Mouse (Mus musculus): ENCODE data around the gene Grin2b. TPM values are rescaled to one million over a fixed set of nuclear protein-coding genes. Genes with fewer than 3 reads are reported as not detected.

Gene Grin2b
- polyA plus RNA-seq, 1 experiment from 2014 or later: not detected

DNA sequence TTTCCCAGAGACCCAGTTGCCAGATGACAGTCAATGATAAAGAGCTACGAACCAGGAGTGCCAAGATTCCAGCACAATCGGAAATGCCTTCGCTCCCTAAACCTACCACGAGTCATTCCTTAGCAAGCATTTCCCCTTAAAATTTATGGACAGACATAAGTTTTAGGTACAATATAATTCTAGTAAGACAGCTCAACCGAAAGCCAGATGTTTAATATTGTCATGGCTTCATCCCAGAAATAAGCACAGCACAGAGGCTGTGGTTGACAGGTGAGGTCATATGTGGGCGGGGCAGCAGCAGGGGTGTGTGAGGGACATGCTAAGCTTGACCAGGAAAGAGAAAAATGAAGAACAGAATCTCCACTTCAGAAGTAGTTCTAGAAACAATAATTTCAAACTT lies 33.3 kb downstream of the Grin2b start:
- H3K4me3 ChIP-seq (ENCODE audit: inconsistent target): no peak overlapping the region
- no peaks in the 10 kb centered on the region for H3K36me3 ChIP-seq (ENCODE audit: inconsistent target)
- WGBS (ENCODE audit: missing documents): 88% methylated on average over 6 of the region's 6 CpGs
- H3K27ac ChIP-seq: no peak overlapping the region
- H3K79me2 ChIP-seq (ENCODE audit: inconsistent target): no peaks in the 10 kb centered on the region

DNA sequence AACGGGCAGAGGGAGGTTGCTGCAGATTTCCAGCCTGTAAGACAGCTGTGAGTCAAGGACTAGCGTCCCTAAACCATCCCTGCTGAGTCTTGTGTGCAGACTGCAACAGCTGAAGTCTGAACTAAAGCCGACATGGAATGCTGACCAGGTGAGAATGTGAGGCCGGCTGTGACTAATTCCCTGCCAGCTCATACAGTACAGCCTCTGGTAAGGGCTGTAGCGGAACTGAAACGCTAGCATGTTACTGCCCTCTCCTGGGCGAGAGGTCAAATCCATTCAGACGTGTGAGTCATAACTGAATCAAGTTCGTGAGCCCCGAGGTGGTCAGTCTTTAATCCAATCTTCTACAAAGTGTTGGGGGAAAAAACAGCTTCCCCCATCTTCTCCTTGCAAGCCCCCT lies 42.9 kb downstream of the Grin2b start:
- H3K79me2 ChIP-seq (ENCODE audit: inconsistent target): no peaks in the 10 kb centered on the region
- no peaks in the 10 kb centered on the region for H3K36me3 ChIP-seq (ENCODE audit: inconsistent target)
- 29% methylated on average over 9 of the region's 10 CpGs for WGBS (ENCODE audit: missing documents)
- no peak overlapping the region for H3K27ac ChIP-seq
- H3K4me3 ChIP-seq (ENCODE audit: inconsistent target): no peak overlapping the region

DNA sequence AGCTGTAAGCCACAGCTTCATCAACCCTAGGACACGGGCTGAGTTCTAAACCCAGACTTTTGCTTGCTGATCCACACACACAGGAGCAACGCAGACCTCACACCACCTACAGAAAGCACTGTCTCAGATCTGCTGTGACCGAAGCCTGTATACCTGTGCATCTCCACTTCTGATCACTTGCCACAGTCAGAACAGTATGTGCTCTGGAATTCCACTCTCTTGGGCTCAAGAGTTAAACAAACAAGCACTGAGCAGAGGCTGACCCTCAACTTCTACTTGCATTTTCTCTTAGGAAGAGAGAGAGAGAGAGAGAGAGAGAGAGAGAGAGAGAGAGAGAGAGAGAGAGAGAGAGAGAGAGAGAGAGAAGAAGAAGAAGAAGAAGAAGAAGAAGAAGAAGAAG lies 50.7 kb downstream of the Grin2b start:
- Histone ChIP-seq H3K36me3 (ENCODE audit: inconsistent target) (no peaks in the 10 kb centered on the region), H3K4me3 (ENCODE audit: inconsistent target) (no peak overlapping the region), H3K79me2 (ENCODE audit: inconsistent target) (no peaks in the 10 kb centered on the region), H3K27ac (no peak overlapping the region)
- WGBS (ENCODE audit: missing documents): 89% methylated on average over 3 of the region's 3 CpGs

- Histone ChIP-seq H3K4me3 (ENCODE audit: inconsistent target) (no peak overlapping the region), H3K27ac (no peak overlapping the region), H3K79me2 (ENCODE audit: inconsistent target) (no peaks in the 10 kb centered on the region), H3K36me3 (ENCODE audit: inconsistent target) (no peaks in the 10 kb centered on the region)
- 89% methylated on average over 3 of the region's 3 CpGs for WGBS (ENCODE audit: missing documents)
These were observed 55.9 kb downstream of the Grin2b start for GRCm38 (mm10) chr6:136117390-136117789.

DNA sequence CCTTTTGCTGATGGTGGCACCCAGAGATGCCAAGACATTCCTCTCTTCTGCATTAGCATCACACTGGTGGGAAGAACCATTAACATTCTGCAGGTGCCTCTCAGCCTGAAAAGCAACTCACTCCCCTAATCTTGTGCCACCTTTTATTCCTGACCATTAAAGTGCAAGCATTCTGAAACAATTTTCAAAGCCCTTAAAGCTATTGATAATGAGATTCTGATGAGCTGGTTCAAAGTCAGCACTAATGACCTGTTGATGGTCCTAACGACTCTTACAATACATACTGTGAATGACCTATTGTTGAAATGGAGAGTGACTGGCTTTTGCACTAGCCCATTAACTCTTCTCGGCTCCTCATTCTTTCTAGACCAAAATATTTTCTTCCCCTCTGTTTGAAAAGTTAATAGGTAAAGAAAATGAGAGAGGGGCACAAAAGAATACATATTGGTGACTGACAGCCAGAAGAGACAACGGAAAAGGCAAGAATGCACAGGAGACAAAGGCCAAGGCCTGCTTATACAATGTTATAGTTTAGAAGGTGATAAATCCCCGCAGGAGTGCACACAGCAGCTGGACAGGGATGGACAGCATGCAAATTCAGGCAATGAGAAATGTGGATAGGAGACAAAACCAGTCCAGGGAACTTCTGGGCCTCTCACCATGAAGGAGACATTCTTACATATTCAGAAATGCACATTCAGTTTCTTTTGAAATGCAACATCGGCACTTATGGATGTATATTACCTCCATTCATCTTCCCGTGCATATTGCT lies 59.5 kb downstream of the Grin2b start:
- H3K36me3 ChIP-seq (ENCODE audit: inconsistent target): no peaks in the 10 kb centered on the region
- H3K4me3 ChIP-seq (ENCODE audit: inconsistent target): no peak overlapping the region
- WGBS (ENCODE audit: missing documents): 80% methylated on average over 6 of the region's 6 CpGs
- H3K79me2 ChIP-seq (ENCODE audit: inconsistent target): no peaks in the 10 kb centered on the region
- H3K27ac ChIP-seq: no peak overlapping the region

- Histone ChIP-seq H3K79me2 (ENCODE audit: inconsistent target) (no peaks in the 10 kb centered on the region), H3K4me3 (ENCODE audit: inconsistent target) (no peak overlapping the region), H3K36me3 (ENCODE audit: inconsistent target) (no peaks in the 10 kb centered on the region), H3K27ac (no peak overlapping the region)
- WGBS (ENCODE audit: missing documents): 94% methylated on average over 6 of the region's 6 CpGs
These were observed 64.1 kb downstream of the Grin2b start for GRCm38 (mm10) chr6:136109172-136109571.

- no peak overlapping the region for H3K27ac ChIP-seq
- H3K4me3 ChIP-seq (ENCODE audit: inconsistent target): no peak overlapping the region
- no peaks in the 10 kb centered on the region for H3K79me2 ChIP-seq (ENCODE audit: inconsistent target)
- H3K36me3 ChIP-seq (ENCODE audit: inconsistent target): no peaks in the 10 kb centered on the region
- 84% methylated on average over 3 of the region's 3 CpGs for WGBS (ENCODE audit: missing documents)
These were observed 64.8 kb downstream of the Grin2b start for GRCm38 (mm10) chr6:136108466-136108865.

DNA sequence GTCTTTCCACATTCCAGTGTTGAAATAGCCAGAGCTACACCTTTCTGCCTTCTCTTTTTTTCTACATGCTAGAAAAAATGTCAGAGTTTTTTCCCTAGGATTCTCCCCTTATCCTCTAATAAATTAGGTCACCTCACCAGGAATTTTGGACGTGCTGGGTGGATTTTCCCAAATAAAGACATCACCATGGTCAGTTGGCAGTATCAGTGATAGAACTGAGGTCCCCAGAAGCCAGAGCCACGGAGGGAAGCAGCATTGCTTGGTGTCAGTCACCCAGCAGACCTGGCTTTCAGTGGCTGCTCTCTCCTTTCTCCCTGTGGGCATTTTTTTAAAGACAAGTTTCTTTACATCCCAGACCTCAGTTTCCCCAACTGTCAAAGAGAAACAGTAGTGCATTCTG lies 68.1 kb downstream of the Grin2b start:
- WGBS (ENCODE audit: missing documents): 57% methylated on average over 2 of the region's 2 CpGs
- H3K79me2 ChIP-seq (ENCODE audit: inconsistent target): no peaks in the 10 kb centered on the region
- no peak overlapping the region for H3K4me3 ChIP-seq (ENCODE audit: inconsistent target)
- H3K27ac ChIP-seq: no peak overlapping the region
- H3K36me3 ChIP-seq (ENCODE audit: inconsistent target): no peaks in the 10 kb centered on the region

GRCm38 (mm10) chr6:136100241-136100640 lies 73.1 kb downstream of the Grin2b start:
- no peaks in the 10 kb centered on the region for H3K36me3 ChIP-seq (ENCODE audit: inconsistent target)
- no peak overlapping the region for H3K27ac ChIP-seq
- no peaks in the 10 kb centered on the region for H3K79me2 ChIP-seq (ENCODE audit: inconsistent target)
- WGBS (ENCODE audit: missing documents): 82% methylated on average over 5 of the region's 5 CpGs
- no peak overlapping the region for H3K4me3 ChIP-seq (ENCODE audit: inconsistent target)

DNA sequence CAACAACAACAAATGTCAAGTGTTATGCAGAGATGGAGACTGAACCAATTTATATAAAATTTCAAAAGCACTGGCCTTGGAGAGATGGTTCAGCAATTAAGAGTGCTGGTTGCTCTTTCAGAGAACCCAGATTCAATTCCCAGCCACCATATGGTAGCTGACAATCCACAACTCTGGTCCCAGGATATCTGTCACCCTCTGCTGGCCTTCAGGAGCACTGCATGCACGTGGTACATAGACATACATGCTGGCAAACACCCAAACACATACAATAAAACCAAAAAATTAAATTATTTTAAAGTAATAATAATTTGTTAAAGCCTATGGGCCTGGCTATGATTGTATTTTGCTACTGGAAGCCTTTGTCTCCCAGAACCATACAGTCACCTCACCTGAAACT lies 77.0 kb downstream of the Grin2b start:
- WGBS (ENCODE audit: missing documents): 14% methylated on average over 1 of the region's 1 CpGs
- H3K4me3 ChIP-seq (ENCODE audit: inconsistent target): no peak overlapping the region
- no peaks in the 10 kb centered on the region for H3K79me2 ChIP-seq (ENCODE audit: inconsistent target)
- no peaks in the 10 kb centered on the region for H3K36me3 ChIP-seq (ENCODE audit: inconsistent target)
- H3K27ac ChIP-seq: no peak overlapping the region

DNA sequence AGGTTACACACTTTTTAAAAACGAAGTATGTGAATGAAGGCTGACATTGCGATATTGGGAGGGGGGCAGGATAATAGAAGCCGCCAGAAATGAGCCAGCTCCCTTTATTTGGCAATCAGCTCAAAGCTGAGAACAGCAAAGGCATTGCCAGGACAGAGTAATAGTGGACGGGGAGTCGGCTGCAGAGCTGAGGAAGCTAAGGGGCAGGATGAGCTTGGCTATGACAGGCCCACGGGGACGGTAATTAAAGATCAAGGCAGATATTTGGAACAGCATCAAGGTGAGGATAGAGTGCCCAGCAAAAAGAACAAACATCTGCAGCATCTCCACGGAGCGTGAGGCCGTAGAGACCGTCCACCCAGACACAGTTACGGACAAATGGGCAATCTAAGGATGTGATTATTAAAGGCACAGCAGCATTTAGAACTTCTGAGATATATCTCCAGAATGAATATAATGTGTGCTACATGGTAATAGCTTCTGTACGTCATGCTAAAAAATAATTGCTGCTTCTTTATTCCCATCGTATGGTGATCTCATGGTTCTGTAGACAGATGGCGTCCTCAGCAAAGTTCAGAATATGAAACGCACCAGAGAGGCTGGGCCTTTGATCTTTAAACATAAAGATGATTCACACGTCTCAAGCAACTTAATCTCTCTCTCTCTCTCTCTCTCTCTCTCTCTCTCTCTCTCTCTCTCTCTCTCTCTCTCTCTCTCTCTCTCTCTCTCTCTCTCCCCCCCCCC lies 93.1 kb downstream of the Grin2b start:
- Histone ChIP-seq H3K27ac (no peak overlapping the region), H3K36me3 (ENCODE audit: inconsistent target) (no peaks in the 10 kb centered on the region), H3K79me2 (ENCODE audit: inconsistent target) (no peaks in the 10 kb centered on the region), H3K4me3 (ENCODE audit: inconsistent target) (no peak overlapping the region)
- 88% methylated on average over 17 of the region's 17 CpGs for WGBS (ENCODE audit: missing documents)

GRCm38 (mm10) chr6:136072326-136073054 lies 100.8 kb downstream of the Grin2b start:
- Histone ChIP-seq H3K36me3 (ENCODE audit: inconsistent target) (no peaks in the 10 kb centered on the region), H3K4me3 (ENCODE audit: inconsistent target) (no peak overlapping the region), H3K27ac (no peak overlapping the region), H3K79me2 (ENCODE audit: inconsistent target) (no peaks in the 10 kb centered on the region)
- 85% methylated on average over 13 of the region's 13 CpGs for WGBS (ENCODE audit: missing documents)

GRCm38 (mm10) chr6:136070101-136070500 lies 103.2 kb downstream of the Grin2b start:
- Histone ChIP-seq H3K4me3 (ENCODE audit: inconsistent target) (no peak overlapping the region), H3K27ac (no peak overlapping the region), H3K79me2 (ENCODE audit: inconsistent target) (no peaks in the 10 kb centered on the region), H3K36me3 (ENCODE audit: inconsistent target) (no peaks in the 10 kb centered on the region)
- 88% methylated on average over 7 of the region's 7 CpGs for WGBS (ENCODE audit: missing documents)

DNA sequence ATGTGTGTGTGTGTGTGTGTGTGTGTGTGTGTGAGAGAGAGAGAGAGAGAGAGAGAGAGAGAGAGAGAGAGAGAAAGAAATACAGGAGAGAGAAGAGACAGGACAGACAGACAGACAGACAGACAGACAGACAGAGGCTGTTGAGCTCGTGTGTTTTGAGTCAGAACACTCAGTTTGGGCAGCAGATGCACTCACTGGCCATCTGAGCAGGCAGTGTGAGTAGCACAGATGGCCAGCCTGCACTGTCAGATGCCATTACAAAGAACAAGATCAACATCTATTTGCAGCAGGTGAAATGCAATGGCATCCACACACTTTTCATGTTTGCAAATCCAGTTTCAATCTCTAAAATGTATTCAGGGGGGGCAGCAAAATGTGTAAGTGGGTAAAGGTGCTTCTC lies 120.0 kb downstream of the Grin2b start:
- no peak overlapping the region for H3K4me3 ChIP-seq (ENCODE audit: inconsistent target)
- WGBS (ENCODE audit: missing documents): 21% methylated on average over 1 of the region's 1 CpGs
- H3K36me3 ChIP-seq (ENCODE audit: inconsistent target): no peaks in the 10 kb centered on the region
- no peaks in the 10 kb centered on the region for H3K79me2 ChIP-seq (ENCODE audit: inconsistent target)
- H3K27ac ChIP-seq: no peak overlapping the region

GRCm38 (mm10) chr6:136050346-136050745 lies 123.0 kb downstream of the Grin2b start:
- Histone ChIP-seq H3K27ac (no peak overlapping the region), H3K79me2 (ENCODE audit: inconsistent target) (no peaks in the 10 kb centered on the region), H3K4me3 (ENCODE audit: inconsistent target) (no peak overlapping the region), H3K36me3 (ENCODE audit: inconsistent target) (no peaks in the 10 kb centered on the region)
- WGBS (ENCODE audit: missing documents): 89% methylated on average over 4 of the region's 4 CpGs

Data from macrophage (primary cell).